Mouse (Mus musculus) left cerebral cortex, postnatal 36 days (tissue): ENCODE results near the gene Fam204a. TPM values are rescaled to one million over a fixed set of nuclear protein-coding genes. Genes with fewer than 3 reads are reported as not detected.

Source experiments
- DNase-seq, 2 experiments: peaks; one replicate each; pipeline ENCODE4 v3.0.0; 2021 to 2022; ENCODE audit warnings: low spot score in 2 of 2, mixed read lengths in 1 of 2
- intact Hi-C: fragments of 180-260 bp; cut with DNase I; formaldehyde crosslinking; loops from one replicate; pipeline ENCODE4 v1.15.1; 2025
- total RNA-seq, 2 experiments: library from RNA; stranded (reverse); gene quantifications; 2 replicates each; pipeline ENCODE4 v1.2.3; 2021

Gene Fam204a
- total RNA-seq, result 10 to 100 TPM; 31.3 to 32.2 TPM

DNA sequence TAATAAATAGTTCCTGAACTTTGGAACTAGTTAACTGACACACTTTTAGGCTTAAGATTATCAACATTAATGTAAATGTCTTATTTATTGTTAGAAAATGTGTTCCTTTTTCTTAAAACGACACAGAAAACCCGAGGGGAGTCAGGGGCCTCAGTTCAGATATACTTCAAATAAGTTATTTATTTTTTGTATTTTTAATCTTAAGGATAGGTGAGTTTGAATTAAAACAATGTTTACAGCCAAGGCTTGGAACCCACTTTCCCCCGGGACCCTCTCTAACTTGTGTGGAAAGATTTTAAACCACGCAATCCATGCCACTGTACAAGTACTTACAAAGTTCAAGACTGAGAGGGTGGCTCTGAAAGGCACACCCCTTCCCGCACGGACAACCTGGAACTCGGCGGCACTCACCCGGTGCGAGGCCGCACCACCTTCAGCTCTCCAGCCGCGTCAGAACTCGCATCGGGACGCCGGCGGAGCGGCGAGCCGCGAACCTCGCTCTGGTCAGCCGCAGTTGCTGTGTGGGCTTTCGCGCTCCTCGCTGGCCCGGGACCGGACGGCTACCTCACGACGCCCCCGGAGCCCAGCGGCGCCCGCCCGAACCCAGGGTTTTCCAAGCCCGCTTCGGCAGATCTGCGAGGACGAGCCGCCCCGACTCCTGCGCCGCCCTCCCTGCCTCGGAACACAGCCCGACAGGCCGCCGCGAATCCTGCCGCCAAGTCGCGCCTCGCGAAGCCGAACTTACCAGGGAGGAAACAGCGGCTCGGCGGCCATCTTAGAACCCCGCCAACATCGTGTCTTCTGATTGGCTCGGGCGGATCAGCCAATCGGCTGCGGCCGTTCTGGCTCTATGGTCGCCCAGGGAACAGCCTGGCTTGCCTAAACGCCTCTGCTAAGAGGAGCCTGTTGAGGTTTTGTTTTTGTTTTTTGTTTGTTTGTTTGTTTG is at the start of gene Fam204a:
Fam204a (minus strand) TSS at position 803 of the 946 bp plus-strand sequence.
- peak; percentile 94 to 97 for DNase-seq
- intact Hi-C loops, result no loop called here

DNA sequence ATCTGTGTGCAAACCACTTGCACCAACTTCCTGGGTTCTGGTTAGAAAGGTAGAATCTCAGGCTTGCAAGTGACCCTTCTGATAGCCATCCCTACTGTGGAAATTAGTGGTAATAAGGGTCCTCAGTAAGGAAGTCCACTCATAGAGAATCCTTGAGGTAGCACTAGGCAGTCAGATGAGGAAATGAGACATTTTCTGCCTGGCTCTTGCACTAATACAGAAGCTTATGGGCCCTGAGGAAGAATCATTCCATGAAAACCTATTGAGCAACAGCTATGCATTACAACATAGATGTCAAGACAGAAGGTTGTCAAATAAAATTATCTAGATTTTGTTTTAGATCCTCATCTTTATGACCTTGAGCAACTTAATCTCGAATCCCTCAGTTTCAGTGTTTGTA is 39.3 kb upstream of the Fam204a start:
- intact Hi-C loops, result no loop called here
- DNase-seq, result no peak

DNA sequence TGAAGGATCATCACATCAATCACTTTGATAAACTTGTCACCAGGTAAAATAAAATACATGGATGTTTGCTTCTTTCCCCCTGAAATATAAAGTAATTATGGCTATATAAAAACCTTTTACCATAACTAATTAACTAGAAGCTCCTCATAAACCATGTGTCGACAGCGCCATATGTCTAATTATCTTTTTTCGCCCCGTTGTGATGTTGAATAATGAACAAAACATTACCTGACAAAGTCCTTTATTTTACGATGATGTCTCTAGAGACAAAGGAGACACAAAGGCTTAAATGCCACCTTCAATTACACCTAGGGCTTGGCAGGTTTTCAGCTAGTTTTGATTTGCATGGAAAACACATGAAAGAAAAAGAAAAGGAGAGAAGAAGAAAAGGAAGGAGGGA is 34.2 kb upstream of the Fam204a start:
- intact Hi-C loops, result no loop called here
- no peak for DNase-seq

DNA sequence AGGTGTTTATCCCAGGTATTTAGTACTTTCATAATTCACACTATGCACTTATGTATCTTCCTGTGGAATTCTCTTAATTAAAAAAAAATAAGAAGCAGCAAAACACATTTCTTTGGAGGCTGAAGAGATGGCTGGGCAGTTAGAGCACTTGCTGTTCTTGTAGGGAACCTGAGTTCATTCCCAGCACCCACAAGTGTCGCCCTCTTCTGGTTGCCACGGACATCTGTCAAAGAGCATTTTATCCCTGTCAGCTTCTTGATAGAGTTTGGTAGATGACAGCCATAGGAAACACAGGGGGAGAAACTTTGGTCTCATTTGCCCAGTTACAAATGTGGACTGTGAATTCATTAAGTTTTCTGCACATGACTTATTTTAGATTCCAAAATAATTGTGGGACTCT is 25.5 kb upstream of the Fam204a start:
- intact Hi-C loops, result no loop called here
- no peak for DNase-seq

DNA sequence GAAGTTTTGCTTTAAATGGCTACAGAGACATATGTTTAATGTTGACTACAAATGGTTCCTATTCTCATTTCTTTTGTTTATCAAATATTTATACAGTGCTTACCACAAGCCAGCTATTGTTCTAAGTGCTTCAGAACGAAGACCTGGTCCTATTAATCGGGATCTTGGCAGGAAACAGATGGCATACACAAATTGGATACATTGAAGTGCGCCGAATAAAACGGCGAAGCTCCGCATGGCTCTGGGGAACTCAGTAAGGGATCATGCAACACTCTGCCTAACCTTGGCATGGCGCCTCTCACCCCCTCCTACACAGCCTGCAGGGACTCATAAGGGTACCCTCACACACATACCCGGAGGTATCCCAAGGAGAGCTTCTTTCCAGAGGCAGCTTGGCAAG is 24.7 kb upstream of the Fam204a start:
- intact Hi-C loops, result no loop called here
- no peak for DNase-seq

DNA sequence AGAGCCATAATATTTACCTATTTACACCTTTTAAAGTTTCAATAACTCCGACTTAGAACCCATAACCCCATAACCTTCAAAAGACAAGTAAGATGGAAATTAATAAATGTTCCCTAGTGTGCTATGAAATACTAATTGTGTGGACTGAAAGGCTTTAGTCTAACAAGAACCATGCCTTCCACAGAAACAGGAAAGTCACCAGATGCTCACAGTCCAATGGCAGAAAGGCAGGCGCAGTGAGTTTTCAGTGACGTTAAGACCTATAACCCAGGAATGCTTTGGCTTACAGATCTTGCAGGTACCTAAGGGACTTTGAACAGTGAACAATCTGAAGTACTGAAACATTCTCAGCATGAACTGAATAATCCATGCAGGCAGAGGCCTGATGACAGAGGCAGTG is 18.7 kb upstream of the Fam204a start:
- DNase-seq, result no peak
- intact Hi-C loops, result no loop called here

DNA sequence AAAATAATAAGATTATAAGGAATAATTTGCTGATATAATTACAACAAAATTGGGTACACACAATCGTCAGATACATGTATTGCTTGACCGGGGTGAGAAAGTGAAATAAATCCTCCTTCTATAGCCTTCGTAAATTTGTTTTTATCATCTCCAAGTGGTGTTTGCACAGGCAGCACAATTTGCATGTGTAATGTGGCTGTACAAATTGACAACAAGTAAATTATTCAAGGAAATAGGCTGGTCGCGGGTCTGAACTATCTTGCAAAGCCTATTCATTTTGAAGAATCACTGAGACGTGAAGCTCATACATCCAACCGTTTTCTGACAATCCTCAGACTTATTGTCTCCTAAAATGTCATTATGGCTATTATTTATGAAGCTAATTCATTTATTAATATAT is 16.1 kb upstream of the Fam204a start:
- DNase-seq, result no peak

DNA sequence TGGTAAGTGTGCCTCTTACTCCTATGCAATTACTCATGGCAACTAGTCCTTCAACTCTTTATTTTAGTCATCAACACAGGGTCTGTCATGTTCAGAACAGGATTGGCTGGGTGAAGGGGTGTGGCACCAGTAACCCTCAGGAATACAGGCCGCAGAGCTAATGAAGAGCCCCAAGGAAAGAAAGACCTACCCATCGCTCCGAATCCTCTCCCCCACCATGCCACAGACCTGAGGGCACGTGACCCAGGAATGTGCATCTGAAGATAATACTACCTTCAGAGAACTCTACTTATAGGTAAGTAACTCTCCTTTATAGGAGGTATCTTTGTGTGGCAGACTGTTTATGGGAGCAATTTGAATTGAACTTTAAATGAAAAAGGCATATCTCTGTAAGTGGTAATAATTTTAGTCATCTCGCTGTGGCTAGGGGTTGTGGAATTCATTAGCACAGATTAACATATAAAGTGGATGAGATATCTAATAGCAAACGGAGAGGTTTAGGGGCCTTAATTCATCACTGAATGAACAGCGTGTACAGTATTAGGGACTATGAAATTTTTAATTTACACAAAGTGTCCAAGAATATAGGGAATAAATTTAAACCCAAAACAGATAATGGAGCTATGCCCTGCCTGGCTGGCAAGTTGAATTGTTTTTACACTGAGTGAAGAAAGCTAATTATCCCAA is 15.6 kb upstream of the Fam204a start:
- no peak for DNase-seq
- intact Hi-C loops, result no loop called here

More for the DNA sequence above, 16.1 kb upstream of the Fam204a start:
- intact Hi-C loops, result no loop called here

DNA sequence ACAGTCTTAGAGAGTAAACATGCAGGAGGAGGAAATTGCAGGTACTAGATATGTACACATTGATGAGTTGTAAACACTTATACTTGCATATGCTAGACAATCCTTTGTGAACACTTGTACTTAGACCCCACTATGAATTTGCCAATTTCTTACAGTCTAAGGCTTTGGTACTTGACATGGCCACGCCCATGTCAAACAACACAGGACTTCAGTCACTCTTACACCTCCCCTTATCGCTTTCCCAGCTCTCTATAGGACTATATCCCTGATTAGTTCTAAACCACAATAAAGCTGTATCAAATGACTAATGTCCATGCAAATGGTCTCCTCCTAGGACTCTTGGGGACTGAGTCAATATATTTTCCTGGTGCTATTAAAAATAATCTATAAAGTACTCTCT is 5.0 kb upstream of the Fam204a start:
- DNase-seq, result no peak
- intact Hi-C loops, result no loop called here

DNA sequence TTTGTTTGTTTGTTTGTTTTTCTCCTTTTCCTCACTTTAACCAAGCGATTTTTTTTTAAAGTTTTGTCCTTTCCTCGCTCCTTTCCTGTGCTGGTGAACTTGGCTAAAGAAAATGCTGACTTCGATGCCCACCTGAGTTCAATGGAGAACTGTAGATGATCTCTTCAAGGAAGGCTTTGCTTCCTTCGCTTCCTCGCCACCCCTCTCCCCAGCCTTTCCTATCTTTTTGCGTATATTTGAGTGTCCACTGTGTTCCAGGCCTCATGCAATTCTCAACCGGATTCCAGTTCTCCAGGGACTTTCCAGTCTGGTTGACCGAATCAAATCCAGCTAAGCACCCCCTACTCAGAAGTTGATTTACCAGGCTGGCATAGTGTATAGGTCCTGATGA is 339 bp upstream of the Fam204a start:
- intact Hi-C loops, result no loop called here
- DNase-seq, result peak in 1 of 2 experiments; percentile 3

DNA sequence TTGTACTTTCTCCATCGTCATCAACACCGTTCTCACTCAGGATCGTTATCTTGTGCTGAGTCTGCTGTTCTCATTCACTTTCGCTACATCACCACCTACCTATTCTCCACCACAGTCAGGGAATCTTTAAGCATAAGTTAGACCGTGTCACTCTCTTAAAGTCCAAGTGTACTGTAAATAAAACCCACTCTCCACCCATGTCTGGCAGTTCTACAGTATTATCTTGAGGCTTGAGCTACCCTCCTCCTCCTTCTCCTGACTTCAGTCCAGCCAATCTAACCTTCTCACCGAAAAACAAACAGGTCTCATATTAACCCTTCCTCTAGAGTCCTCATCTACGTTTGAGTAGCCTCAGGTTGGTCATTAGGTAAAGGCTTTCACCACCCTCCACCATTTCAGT is 7.1 kb downstream of the Fam204a start:
- no peak for DNase-seq
- intact Hi-C loops, result no loop called here

DNA sequence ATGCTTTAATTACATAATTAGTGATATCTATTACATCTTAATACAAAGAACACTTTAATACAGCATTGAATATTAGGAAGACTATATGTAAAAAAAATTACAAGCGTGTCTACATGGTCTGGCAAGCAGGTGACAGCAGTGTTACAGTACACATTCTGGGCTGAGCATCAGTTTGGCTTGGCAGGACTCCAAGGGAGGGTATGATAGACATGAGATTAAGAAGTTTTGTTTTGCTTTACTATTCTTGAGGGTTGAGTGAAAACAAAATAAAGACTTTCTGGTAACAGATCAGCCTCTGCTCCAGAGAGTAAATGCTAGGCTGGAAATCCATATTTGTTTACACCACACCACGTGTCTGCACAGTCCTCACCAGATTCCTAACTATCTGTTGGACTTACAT is 8.5 kb downstream of the Fam204a start:
- intact Hi-C loops, result no loop called here
- DNase-seq, result no peak

DNA sequence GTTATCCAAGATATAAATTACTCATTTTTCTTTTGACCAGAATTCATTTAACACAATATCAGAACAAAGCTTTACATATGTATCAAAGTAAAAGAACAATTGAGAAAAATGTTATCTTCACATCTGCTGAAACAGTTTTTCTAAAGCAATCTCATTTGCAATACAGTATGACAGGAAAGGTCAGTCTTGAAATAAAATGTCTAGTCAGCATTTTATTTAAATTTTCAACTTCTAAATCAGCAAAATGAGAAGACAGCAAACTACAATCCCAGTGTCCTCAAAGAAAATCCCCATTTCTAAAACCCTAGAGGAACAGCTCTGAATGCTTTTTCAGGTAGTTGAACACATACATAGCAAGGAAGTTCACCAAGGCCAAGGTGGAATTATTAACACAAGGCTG is 18.3 kb downstream of the Fam204a start:
- intact Hi-C loops, result no loop called here
- no peak for DNase-seq

DNA sequence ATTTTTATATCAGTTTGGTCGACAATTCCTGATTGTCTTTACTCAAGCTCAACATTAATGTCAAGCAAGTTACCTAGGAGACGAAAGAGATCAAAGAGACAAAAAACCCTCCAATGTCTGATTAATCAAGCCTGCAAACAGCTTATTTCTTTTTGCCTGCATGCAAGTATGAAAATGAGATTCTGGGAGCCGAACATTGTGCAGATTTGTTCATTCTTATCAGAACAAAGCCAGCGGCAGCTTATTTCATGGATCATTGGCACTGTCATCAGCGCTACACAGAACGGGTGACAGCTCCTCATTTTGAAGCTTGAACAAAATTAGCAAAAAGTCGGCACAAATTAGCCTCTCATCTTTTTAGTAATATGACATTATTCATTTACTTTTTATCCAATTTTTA is 22.3 kb downstream of the Fam204a start:
- intact Hi-C loops, result no loop called here
- no peak for DNase-seq

DNA sequence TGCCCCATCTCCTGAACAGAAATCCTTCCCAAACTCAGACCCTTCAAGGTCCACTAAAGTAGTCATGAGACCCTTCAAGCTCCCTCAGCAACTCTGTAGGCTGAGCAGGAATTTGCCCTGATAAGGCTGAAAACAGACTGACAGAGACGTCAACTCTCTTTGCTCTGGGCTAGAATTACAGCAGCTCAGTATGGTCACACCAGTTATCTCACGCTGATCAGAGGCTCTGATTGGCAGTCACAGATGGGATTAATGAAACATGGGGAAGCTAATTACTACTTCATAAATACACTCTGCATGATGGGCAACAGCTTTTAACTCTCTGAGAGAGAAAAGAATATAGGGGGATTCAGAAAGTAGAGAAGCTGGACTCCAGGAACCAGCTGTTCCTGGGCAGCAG is 26.2 kb downstream of the Fam204a start:
- intact Hi-C loops, result no loop called here
- DNase-seq, result no peak

DNA sequence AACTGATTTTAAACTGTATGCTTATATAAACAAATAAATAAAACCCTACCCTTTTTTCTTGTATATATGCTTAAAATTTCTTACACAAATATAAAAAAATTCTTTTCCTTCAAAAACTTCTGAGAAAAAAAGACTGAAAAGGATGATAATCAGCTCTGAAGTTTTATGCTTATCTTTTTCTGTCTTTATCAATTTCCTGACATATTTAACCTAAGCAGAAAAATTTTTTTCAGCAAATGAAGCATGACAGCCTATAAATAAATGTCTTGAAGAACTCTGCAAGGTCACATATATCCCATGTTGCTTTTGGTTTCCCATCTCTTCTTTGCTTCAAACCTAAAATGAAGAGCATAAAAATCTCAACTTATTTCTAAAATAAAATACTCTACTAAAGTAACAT is 27.3 kb downstream of the Fam204a start:
- DNase-seq, result no peak
- intact Hi-C loops, result no loop called here

DNA sequence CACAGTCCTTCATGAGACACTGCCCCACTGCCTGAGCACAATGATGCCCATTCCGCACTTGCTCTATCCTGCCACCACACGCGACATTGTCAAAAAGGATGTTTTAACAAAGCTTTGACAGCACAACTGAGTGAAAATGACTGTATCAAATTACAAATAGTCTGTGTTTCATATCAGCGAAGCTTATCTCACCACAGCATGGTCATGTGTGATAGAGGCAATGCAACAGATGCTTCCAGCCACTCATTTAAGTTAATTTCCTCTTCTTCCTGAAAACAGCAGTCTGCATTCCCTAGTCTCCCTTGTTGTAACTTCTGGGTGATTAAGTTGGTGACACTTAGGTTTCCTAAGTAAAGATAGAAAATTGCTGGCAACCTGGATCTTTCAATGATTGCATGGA is 33.7 kb downstream of the Fam204a start:
- intact Hi-C loops, result no loop called here
- DNase-seq, result no peak

DNA sequence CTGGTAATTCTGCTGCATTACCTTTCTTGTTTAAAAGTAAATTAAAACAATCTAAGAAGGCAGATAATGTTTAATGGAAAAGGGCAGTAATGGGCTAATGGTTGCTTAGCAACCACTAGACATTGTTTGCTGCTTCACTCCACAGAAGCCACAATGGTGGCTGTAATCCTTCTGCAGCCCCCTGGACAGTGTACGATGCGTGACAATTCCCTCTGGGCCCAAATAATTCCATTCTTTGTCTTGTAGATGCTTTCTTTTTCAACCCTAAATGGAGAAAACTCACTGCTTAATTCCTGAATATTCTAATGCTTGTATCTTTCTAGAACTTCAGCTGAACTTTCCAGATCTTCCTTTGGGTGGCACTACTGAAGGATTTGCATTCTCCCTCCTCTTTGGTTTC is 37.3 kb downstream of the Fam204a start:
- intact Hi-C loops, result no loop called here
- no peak for DNase-seq

DNA sequence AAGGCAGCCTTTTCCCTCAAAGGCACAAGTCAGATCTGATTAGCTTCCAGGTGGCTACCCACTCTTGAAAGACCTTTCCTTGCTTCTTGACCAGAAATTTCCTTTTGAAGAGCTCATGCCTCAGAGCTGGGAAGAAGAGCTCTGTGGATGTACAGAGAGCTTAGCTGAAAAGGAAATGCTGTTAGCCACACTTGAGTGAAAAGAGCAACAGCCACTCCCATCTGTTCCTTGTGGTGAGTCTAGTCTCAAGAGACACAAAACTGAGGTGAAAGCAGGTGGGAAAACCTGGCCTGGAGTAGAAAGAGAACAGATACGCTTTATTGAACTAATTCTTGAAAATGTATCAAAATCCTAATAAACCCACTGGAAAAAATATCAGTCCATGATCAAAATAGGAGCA is 43.6 kb downstream of the Fam204a start:
- intact Hi-C loops, result no loop called here
- DNase-seq, result no peak

DNA sequence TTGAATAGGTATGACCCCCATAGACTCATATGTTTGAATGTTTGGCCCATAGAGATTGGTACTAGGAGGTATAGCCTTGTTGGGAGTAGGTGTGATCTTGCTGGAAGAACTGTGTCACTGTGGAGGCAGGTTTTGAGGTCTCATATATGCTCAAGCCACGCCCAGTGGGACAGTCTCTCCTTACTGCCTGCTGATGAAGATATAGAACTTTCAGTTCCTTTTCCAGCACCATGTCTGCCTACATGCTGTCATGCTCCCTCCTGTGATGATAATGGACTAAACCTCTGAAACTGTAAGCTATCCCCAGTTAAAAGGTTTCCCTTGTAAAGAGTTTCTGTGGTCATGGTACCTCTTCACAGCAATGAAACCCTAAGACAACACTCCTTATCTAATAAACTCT is 44.3 kb downstream of the Fam204a start:
- intact Hi-C loops, result no loop called here
- DNase-seq, result no peak
